Mouse (Mus musculus) forebrain, embryonic 13.5 days (tissue): ENCODE measurements around the gene Mras. TPM values are rescaled to one million over a fixed set of nuclear protein-coding genes. Genes with fewer than 3 reads are reported as not detected.

Experiments
- ATAC-seq: fragments of 200-750 bp; cut with Nextera tagmentation; 2 replicates; pipeline ENCODE4 v1.8.0; 2017
- H3K27ac ChIP-seq: fragments of 300-500 bp; sonication (generic); 2 replicates; pipeline ENCODE4 v1.5.1; 2015; ENCODE audit warnings: inconsistent platforms, mild to moderate bottlenecking, moderate library complexity
- H3K27me3 ChIP-seq: fragments of 300-500 bp; sonication (generic); 2 replicates; pipeline ENCODE4 v1.6.1; 2015; ENCODE audit warnings: mild to moderate bottlenecking, inconsistent platforms
- H3K36me3 ChIP-seq: fragments of 300-500 bp; sonication (generic); 2 replicates; pipeline ENCODE4 v1.6.1; 2015; ENCODE audit warnings: mild to moderate bottlenecking, inconsistent platforms; ENCODE audit not compliant: poor library complexity, severe bottlenecking
- H3K4me1 ChIP-seq: fragments of 300-500 bp; sonication (generic); 2 replicates; pipeline ENCODE4 v1.6.1; 2015; ENCODE audit warnings: inconsistent platforms
- H3K4me2 ChIP-seq: fragments of 300-500 bp; sonication (generic); 2 replicates; pipeline ENCODE4 v1.6.1; 2015; ENCODE audit warnings: inconsistent platforms, mild to moderate bottlenecking, moderate library complexity
- H3K4me3 ChIP-seq: fragments of 300-500 bp; sonication (generic); 2 replicates; pipeline ENCODE4 v1.5.1; 2015; ENCODE audit warnings: mild to moderate bottlenecking, inconsistent platforms
- H3K9ac ChIP-seq: fragments of 300-500 bp; sonication (generic); 2 replicates; pipeline ENCODE4 v1.6.1; 2015; ENCODE audit warnings: mild to moderate bottlenecking, inconsistent platforms
- H3K9me3 ChIP-seq: fragments of 300-500 bp; sonication (generic); replicated peaks from 2 replicates; pipeline ENCODE4 v1.6.1; 2016; ENCODE audit warnings: inconsistent platforms
- WGBS: fragments of 180-500 bp; shearing (Covaris S2); methylation state at CpG from one replicate; pipeline ENCODE4 v1.1.7; 2015; 5-methylcytosine and 5-hydroxymethylcytosine counted together
- polyA plus RNA-seq: library from polyadenylated mRNA; unstranded; fragments of >200 nt; fragmentation: Nextera tagmentation; extraction: Ambion mirVana; gene quantifications from 2 replicates; pipeline ENCODE4 v1.2.1, GENCODE M21; 2015

Gene Mras
- 43.4 and 44.8 TPM in 2 replicates for polyA plus RNA-seq

DNA sequence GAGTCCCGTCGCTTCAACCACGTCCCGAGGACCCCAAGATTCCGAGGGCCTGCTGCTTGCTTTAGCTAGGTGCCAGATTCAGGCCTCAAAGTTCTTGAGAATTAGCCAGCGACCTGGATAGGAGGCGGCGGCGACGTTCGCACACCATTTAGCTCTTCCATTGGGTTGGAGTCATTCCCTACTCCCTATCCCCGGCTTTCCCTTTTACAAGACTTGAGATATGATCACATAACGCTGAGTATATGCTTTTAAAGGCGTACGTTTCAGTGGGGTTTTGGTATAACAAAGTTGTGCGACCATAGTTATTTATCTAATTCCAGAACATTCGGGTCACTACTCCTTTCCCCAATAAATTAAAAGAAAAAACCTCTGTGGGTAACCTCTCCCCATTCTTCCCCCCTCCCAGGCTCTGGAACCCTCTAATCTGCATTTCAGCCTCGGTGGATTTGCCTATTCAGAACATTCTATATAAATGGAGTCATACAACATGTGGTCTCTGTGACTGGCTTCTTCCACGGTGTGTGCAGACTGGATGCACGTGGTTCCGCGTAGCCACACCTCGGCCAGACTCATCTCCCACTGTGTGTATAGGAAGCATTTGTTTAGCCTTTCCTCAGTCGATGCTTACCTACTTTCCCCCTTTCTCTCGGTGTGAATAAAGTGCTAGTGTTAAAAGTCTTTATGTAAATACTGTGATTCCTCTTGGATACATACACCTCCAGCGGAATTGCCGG lies at the start of gene Mras:
Gene Mras (minus strand): TSS at position 351 of the 734 bp plus-strand sequence.
- ATAC-seq, result peak; percentile 2; the same call in 1 of the 2 replicates
- peaks cover 45% of the 10 kb centered on the region for H3K4me1 ChIP-seq
- peaks cover 18% of the 10 kb centered on the region for H3K27me3 ChIP-seq
- peak within 1 kb of the TSS; percentile 93 for H3K9ac ChIP-seq
- peak within 1 kb of the TSS; percentile 78 for H3K27ac ChIP-seq
- no peaks in the 10 kb centered on the region for H3K36me3 ChIP-seq
- peak within 1 kb of the TSS; percentile 84 for H3K4me3 ChIP-seq
- H3K9me3 ChIP-seq, result no peaks in the 10 kb centered on the region
- H3K4me2 ChIP-seq, result peak within 1 kb of the TSS; percentile 79
- 16% methylated on average over 27 of the region's 27 CpGs for WGBS

DNA sequence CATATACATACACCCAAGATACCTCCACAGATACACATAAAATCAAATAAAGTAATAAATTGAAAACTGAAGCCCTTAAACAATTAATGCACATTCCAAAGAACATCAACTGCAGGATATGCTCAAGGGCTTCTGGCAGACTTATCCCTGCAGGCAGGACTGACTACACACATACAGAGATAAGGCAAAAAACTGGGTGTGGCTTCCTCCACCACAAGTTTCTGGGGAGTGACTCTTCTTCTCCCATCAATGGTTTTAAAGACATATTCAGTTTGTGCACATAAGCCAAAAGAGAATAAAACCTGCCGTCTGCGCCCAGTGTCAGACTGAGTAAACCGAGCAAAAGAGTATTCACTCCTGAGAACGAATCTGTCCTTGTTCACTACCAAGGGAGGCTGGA lies 48.0 kb upstream of the Mras start:
- Histone ChIP-seq H3K36me3 (peaks cover 86% of the 10 kb centered on the region), H3K4me1 (0 out of 2 replicates have a peak, but pooled peaks cover 3% of the 10 kb centered on the region), H3K9me3 (no peaks in the 10 kb centered on the region), H3K9ac (no peak overlapping the region), H3K4me3 (no peak overlapping the region), H3K4me2 (no peak overlapping the region), H3K27ac (no peak overlapping the region), H3K27me3 (no peaks in the 10 kb centered on the region)
- ATAC-seq, result no peak
- WGBS, result 92% methylated on average over 4 of the region's 4 CpGs

DNA sequence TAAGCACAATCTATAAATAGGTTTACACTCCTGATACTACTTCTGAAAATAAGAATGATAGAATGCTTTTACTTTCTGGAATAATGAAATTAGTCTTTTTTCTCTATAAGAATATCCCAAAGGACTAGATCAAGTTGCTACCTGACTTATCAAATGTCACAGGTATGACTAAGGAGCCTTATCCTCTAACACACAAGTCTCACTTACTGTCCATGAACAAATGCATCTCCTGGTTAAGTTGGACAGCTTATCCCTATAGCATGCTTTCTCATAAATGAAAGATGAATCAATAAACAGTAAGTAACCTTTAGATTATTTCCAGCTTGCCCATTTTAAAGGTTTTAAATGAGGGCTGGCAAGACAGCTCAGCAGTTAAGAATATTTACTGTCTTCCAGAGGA lies 47.5 kb upstream of the Mras start:
- Histone ChIP-seq H3K27ac (no peak overlapping the region), H3K9ac (no peak overlapping the region), H3K36me3 (peaks cover 81% of the 10 kb centered on the region), H3K27me3 (no peaks in the 10 kb centered on the region), H3K4me3 (no peak overlapping the region), H3K9me3 (no peaks in the 10 kb centered on the region), H3K4me2 (no peak overlapping the region), H3K4me1 (peaks cover 5% of the 10 kb centered on the region; the same call in 1 of the 2 replicates)
- ATAC-seq, result no peak

DNA sequence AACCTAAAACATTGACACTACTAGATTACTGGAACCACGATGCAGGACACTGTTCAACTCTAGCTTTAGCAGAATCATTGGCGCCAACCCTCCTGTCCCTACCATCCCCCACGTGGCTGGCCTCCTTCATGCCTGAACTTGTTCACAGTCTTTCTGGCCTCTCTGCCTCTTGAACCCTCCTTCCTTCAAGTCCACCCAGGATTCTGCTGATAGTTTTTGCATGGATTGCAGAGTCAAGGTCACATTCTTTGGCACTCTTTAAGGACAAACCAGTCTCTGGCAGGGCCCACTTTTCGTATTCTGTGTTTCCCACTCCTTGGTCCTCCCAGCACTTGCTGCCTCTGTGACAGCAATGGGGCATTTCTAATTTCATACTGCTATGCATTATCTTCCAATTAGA lies 46.0 kb upstream of the Mras start:
- Histone ChIP-seq H3K4me1 (peaks cover 12% of the 10 kb centered on the region; the same call in 1 of the 2 replicates), H3K4me2 (no peak overlapping the region), H3K36me3 (peaks cover 67% of the 10 kb centered on the region), H3K27me3 (no peaks in the 10 kb centered on the region), H3K27ac (no peak overlapping the region), H3K9me3 (no peaks in the 10 kb centered on the region), H3K4me3 (no peak overlapping the region), H3K9ac (no peak overlapping the region)
- ATAC-seq, result no peak
- WGBS, result 91% methylated on average over 4 of the region's 4 CpGs

DNA sequence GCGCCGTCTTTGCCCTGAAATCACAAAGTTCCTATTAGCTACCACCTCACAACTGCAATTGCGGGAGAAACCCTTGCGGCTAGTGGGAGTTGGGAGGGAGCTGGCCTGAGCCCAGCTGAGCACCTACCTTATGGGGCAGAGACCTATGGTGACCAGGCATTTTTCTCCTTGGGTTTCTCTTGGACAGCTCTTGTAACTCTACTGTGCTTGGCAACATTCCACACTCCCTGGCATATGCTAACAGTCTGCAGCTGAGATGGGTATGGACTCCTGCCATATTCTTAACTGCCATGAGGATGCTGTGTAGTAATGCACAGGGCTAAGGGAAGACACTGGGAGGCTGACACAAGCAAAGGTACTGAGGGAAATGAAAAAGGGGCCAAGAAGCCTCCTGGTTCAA lies 43.6 kb upstream of the Mras start:
- Histone ChIP-seq H3K9me3 (no peaks in the 10 kb centered on the region), H3K27me3 (no peaks in the 10 kb centered on the region), H3K27ac (no peak overlapping the region), H3K9ac (no peak overlapping the region), H3K4me1 (peaks cover 12% of the 10 kb centered on the region; the same call in 1 of the 2 replicates), H3K36me3 (peaks cover 52% of the 10 kb centered on the region), H3K4me3 (no peak overlapping the region), H3K4me2 (no peak overlapping the region)
- WGBS, result 90% methylated on average over 4 of the region's 4 CpGs
- ATAC-seq, result peak; percentile 84

DNA sequence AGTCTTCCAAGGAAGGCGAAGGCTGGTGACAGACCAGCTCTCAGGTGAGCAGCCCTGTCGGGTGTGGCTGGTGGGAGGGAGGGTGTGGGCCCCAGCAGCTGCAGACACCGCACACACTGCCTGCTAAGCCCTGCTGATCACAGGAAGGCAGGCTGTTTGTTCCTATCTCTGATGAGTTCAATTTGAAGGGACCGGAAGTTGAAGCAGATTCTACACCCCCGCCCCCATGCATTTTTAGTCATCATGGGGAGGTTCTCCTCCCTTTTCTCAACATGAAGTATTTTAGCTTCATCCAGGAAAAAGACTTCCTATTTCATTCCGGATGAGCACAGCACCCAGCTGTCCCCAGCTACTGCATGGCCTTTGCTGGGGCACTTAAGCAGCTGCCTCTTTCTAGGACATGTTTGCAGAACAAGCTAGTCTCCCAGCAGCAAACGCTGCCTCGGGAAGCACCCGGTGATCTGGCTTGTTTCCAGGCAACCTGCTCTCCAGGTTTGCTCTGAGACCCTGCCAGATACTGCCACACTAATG lies 42.1 kb upstream of the Mras start:
- Histone ChIP-seq H3K27me3 (no peaks in the 10 kb centered on the region), H3K4me1 (peaks cover 12% of the 10 kb centered on the region; the same call in 1 of the 2 replicates), H3K36me3 (peaks cover 55% of the 10 kb centered on the region), H3K27ac (no peak overlapping the region; the same call in 1 of the 2 replicates), H3K9me3 (no peaks in the 10 kb centered on the region), H3K9ac (no peak overlapping the region), H3K4me3 (no peak overlapping the region), H3K4me2 (no peak overlapping the region)
- 79% methylated on average over 9 of the region's 9 CpGs for WGBS
- ATAC-seq, result no peak

DNA sequence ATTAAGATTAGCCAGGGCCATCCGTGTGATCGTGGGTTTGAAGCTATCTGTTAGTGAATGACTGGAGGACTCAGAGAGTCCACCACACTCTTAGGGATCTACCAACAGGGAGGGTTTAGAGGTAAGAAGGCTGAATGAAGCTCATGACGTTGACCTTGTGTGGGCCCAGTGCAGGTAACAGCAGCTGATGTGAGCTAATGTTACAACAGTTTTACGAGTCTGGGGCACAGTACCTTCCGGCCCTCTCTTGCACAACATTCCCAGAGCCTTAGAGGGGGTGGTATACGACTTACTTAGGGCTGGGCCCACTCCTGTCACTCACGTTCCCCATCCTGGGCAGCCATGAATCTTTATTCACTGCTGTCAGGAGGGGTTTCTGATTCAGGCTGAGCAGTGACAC lies 34.2 kb upstream of the Mras start:
- Histone ChIP-seq H3K27ac (no peak overlapping the region), H3K4me3 (no peak overlapping the region), H3K9me3 (no peaks in the 10 kb centered on the region), H3K4me2 (no peak overlapping the region), H3K36me3 (peaks cover 21% of the 10 kb centered on the region), H3K4me1 (no peaks in the 10 kb centered on the region), H3K9ac (no peak overlapping the region), H3K27me3 (no peaks in the 10 kb centered on the region)
- ATAC-seq, result no peak
- WGBS, result 84% methylated on average over 7 of the region's 7 CpGs

DNA sequence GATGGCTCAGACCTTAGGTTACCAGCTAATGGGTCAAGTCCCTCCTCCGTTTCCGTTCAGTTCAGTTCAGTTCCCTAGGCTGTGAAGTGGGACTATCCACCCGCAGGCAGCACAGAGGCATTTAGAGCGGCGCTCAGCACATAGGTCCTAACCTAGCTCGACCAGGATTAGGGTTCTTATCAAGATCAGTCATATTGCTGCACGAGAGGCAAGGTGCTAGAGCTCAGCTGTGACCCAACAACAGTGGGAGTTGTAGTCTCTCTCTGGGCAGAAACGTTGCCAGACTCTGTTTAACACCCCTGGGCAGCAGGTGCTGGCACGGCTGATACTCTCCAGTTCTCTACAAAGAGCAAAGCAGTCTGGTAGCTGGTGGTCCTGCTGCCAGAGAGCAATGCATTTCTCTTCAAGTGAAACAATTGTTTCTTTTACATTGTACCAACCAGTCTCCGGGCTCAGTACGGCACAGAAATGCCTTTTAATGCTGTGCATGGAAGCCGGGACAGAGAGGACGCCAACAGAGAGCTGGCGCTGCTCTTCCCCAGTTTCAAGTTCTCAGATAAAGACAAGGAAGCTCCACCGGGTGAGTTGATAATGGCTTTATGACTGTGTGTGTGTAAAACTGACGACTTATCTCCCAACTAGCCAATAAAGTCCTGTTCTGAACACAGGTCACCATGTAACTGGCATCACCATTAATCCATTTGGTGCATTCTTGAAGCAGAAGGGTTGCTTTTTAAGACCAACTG lies 33.3 kb upstream of the Mras start:
- no peak overlapping the region for H3K27ac ChIP-seq
- no peak overlapping the region for H3K4me3 ChIP-seq
- no peaks in the 10 kb centered on the region for H3K4me1 ChIP-seq
- no peak overlapping the region for H3K9ac ChIP-seq
- WGBS, result 80% methylated on average over 16 of the region's 16 CpGs
- H3K4me2 ChIP-seq, result no peak overlapping the region
- H3K36me3 ChIP-seq, result peaks cover 13% of the 10 kb centered on the region
- no peaks in the 10 kb centered on the region for H3K9me3 ChIP-seq
- no peak for ATAC-seq
- H3K27me3 ChIP-seq, result no peaks in the 10 kb centered on the region

DNA sequence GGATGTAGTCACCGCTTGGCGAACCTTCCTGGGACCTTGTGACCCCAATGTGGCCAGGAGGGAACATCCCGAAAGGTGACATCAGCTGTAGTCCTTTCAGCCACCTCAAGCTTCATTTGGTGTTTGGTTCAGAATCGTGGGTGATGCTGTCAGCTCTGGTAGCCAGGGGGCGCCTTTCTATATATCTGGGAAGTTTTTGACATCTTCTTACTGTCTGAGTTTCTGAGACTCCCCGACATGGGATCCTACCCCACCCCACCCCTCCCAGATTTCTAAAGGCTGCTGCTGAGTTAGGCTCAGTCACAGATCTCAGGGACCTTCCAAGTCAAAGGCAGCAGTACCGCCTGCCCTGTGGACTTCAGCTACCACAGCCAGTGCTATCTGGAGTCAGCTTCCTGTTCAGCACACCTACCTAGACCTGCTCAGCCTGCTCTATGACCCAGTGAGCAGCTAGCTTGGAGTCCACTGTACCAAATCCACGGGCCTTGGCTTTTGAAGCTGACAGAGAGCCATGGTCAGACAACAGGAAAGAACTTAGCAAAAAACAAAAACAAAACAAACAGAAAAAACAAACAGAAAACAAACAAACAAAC lies 32.6 kb upstream of the Mras start:
- WGBS, result 69% methylated on average over 8 of the region's 8 CpGs
- H3K27ac ChIP-seq, result no peak overlapping the region

DNA sequence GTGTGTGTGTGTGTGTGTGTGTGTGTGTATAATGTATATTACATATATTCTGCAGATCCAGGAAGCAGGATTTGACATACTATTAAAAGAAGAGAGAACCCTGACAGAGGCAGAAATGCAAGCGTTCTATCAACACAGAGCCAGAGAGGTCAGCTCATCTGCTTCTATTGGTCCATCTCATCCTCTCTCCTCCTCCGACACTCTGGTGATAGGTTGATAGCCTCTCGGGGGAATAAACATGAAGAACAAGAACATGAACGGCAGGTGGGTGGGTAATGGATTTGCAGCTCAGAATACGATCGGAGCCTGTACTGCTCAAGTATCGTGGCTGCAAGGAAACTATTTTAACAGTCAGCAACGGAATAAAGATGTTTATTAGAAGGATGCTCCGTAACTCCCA lies 31.4 kb upstream of the Mras start:
- 87% methylated on average over 9 of the region's 9 CpGs for WGBS
- no peaks in the 10 kb centered on the region for H3K4me1 ChIP-seq
- no peak overlapping the region for H3K27ac ChIP-seq
- H3K9me3 ChIP-seq, result no peaks in the 10 kb centered on the region
- H3K4me3 ChIP-seq, result no peak overlapping the region
- ATAC-seq, result no peak
- H3K36me3 ChIP-seq, result no peaks in the 10 kb centered on the region
- H3K4me2 ChIP-seq, result no peak overlapping the region
- H3K27me3 ChIP-seq, result no peaks in the 10 kb centered on the region
- H3K9ac ChIP-seq, result no peak overlapping the region

More for the DNA sequence above, 32.6 kb upstream of the Mras start:
- H3K9me3 ChIP-seq, result no peaks in the 10 kb centered on the region
- peaks cover 7% of the 10 kb centered on the region; the same call in 1 of the 2 replicates for H3K36me3 ChIP-seq
- H3K9ac ChIP-seq, result no peak overlapping the region
- no peaks in the 10 kb centered on the region for H3K4me1 ChIP-seq
- H3K27me3 ChIP-seq, result no peaks in the 10 kb centered on the region
- no peak for ATAC-seq
- no peak overlapping the region for H3K4me3 ChIP-seq
- no peak overlapping the region for H3K4me2 ChIP-seq

DNA sequence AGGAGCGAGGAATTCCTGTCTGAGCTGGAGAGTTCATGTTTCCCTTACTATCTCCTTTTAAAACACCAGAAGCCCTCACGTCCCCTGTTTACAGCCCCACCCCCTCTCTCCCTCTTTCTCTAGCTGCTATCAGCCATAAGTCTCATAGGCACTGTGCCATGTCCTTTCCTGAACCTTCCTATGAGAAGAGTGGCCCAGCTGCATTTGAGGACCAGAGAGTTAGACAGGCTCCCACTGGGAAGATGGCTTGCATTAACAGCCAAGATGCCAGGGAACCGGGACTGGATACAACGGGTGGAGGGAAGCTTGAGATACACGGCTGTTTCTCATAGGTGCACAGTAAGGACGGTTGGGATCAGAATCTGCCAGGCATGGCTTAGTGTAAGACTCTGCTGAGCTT lies 27.7 kb upstream of the Mras start:
- ATAC-seq, result no peak
- WGBS, result 85% methylated on average over 6 of the region's 6 CpGs

DNA sequence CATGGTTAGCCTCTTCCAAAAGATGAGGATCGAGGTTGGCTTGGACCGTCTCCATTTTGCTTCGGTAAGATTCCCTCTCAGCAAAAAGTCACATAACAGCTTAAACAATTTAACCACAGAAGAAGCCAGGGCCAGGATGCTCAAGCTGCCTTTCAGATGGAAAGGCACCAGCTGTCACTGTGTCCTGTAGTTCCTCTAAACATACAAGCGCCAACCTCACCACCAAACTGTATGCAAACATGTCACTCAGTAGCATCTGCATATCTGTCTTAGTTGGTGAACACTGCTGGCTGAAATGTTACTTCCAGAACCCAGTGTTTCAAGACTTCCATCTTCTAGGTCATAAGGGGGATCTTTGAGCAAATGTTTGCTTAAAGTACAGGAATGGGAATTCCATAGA lies 22.5 kb upstream of the Mras start:
- H3K9me3 ChIP-seq, result no peaks in the 10 kb centered on the region
- WGBS, result 89% methylated on average over 4 of the region's 4 CpGs
- H3K9ac ChIP-seq, result no peak overlapping the region
- no peaks in the 10 kb centered on the region for H3K27me3 ChIP-seq
- H3K27ac ChIP-seq, result no peak overlapping the region
- no peaks in the 10 kb centered on the region for H3K36me3 ChIP-seq
- ATAC-seq, result no peak; the same call in 1 of the 2 replicates
- no peak overlapping the region for H3K4me3 ChIP-seq
- no peaks in the 10 kb centered on the region for H3K4me1 ChIP-seq
- H3K4me2 ChIP-seq, result no peak overlapping the region

More for the DNA sequence above, 27.7 kb upstream of the Mras start:
- no peaks in the 10 kb centered on the region for H3K36me3 ChIP-seq
- H3K4me2 ChIP-seq, result no peak overlapping the region
- no peaks in the 10 kb centered on the region for H3K27me3 ChIP-seq
- H3K9me3 ChIP-seq, result no peaks in the 10 kb centered on the region
- no peak overlapping the region for H3K9ac ChIP-seq
- no peaks in the 10 kb centered on the region for H3K4me1 ChIP-seq
- no peak overlapping the region for H3K4me3 ChIP-seq
- H3K27ac ChIP-seq, result no peak overlapping the region
